Mouse (Mus musculus) heart, adult 2 months (tissue): ENCODE data around the gene Usp18. TPM values are rescaled to one million over a fixed set of nuclear protein-coding genes. Genes with fewer than 3 reads are reported as not detected.

Experiments
- DNase-seq, 2 experiments: peaks; one replicate each; pipeline ENCODE4 v3.0.0; 2021
- H3K27ac ChIP-seq: fragments of 200-600 bp; 2 replicates; pipeline ENCODE4 v1.8.1; 2022
- H3K27me3 ChIP-seq: fragments of 200-500 bp; 2 replicates; pipeline ENCODE4 v1.6.1; 2012; ENCODE audit warnings: mild to moderate bottlenecking, low read length, inconsistent platforms, mixed read lengths; ENCODE audit not compliant: control insufficient read depth, insufficient read depth
- H3K36me3 ChIP-seq: fragments of 200-500 bp; 2 replicates; pipeline ENCODE4 v1.6.1; 2012; ENCODE audit warnings: low read length, inconsistent platforms; ENCODE audit not compliant: control insufficient read depth, insufficient read depth
- H3K4me1 ChIP-seq: fragments of 200-500 bp; 2 replicates; pipeline ENCODE4 v1.6.1; 2011; ENCODE audit warnings: low read length; ENCODE audit not compliant: control insufficient read depth, insufficient read depth
- H3K4me3 ChIP-seq: fragments of 200-600 bp; 2 replicates; pipeline ENCODE4 v1.8.1; 2022
- H3K79me2 ChIP-seq: fragments of 200-500 bp; replicated peaks from 2 replicates; pipeline ENCODE4 v1.6.1; 2012; ENCODE audit warnings: mild to moderate bottlenecking, inconsistent platforms, low read length, moderate library complexity, mixed read lengths; ENCODE audit not compliant: control insufficient read depth, insufficient read depth
- H3K9ac ChIP-seq: fragments of 200-500 bp; 2 replicates; pipeline ENCODE4 v1.6.1; 2012; ENCODE audit warnings: low read depth, mild to moderate bottlenecking, control low read depth, inconsistent platforms, low read length, mixed read lengths
- CTCF ChIP-seq: fragments of 200-600 bp; IDR thresholded peaks from 2 replicates; pipeline ENCODE4 v1.8.1; 2022; ENCODE audit warnings: antibody characterized with exemption, mild to moderate bottlenecking, moderate library complexity
- EP300 ChIP-seq: fragments of 200-500 bp; IDR thresholded peaks from 2 replicates; pipeline ENCODE4 v1.6.1; 2011; ENCODE audit warnings: low read depth, low read length, control low read depth; ENCODE audit not compliant: insufficient read depth
- POLR2A ChIP-seq: fragments of 200-500 bp; IDR thresholded peaks from 2 replicates; pipeline ENCODE4 v1.6.1; 2011; ENCODE audit warnings: mild to moderate bottlenecking, low read depth, low read length, control low read depth; ENCODE audit not compliant: insufficient read depth
- WGBS: fragments of 180-500 bp; shearing (Covaris S2); methylation state at CpG from one replicate; pipeline ENCODE4 v1.1.7; 2018; 5-methylcytosine and 5-hydroxymethylcytosine counted together
- intact Hi-C: fragments of 180-260 bp; cut with DNase I; formaldehyde crosslinking; loops from one replicate; pipeline ENCODE4 v1.15.1; 2025
- polyA plus RNA-seq: library from polyadenylated mRNA; depleted of rRNA; stranded (reverse); fragments of >200 nt; gene quantifications from 2 replicates; pipeline ENCODE4 v1.2.3, GENCODE M21; 2012
- total RNA-seq, 2 experiments: library from RNA; stranded (reverse); gene quantifications; 2 replicates each; pipeline ENCODE4 v1.2.3; 2021

Gene Usp18
- total and polyA plus RNA-seq, 3 experiments = 1.3 to 3.9 (median 1.5) TPM

DNA sequence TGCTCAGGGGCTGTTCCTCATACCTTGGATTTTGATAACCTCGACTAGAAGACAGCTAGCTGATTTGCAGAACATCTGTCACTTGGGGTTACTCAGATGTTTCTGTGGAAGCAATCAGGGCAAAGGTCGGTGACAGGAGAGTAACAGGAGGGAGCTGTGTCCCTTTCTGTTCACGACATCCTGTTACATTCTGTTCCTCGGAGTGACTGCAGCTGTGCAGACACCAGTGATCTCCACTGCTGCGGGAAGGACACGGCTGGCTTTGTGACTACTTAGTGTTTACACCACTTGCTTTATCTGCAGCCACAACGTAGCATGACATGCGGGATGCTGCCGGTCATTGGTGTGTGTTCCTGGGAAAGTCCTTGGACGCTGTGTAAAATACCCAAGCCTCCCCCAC, 2.5 kb upstream of the Usp18 start:
- TF ChIP-seq EP300 (no peak), CTCF (no peak), POLR2A (no peak)
- Histone ChIP-seq H3K79me2 (no peaks in the 10 kb centered on the region), H3K36me3 (no peaks in the 10 kb centered on the region), H3K9ac (no peak overlapping the region), H3K27me3 (no peaks in the 10 kb centered on the region), H3K4me1 (no peaks in the 10 kb centered on the region), H3K27ac (no peak overlapping the region), H3K4me3 (no peak overlapping the region)
- intact Hi-C loops = no loop called here
- DNase-seq = no peak
- WGBS = 43% methylated on average over 10 of the region's 10 CpGs

DNA sequence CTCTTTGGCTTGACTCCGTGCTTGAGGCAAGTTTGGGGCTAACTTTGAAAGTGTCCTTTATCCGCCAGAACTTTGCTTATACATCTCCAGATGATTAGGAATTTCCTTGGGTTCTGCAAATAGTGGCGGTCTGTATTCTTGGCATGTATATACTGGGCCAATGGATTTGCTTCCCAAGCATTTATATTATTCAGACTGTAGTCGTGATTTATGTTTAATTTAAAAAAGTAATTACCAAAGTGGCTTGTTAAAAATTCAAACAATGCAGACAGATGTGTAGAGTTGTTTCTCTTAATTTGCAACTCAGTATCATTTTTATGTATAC, 293 bp downstream of the Usp18 start:
- H3K27ac ChIP-seq = peak overlapping the region; percentile 89
- peak overlapping the region; percentile 74 for H3K4me3 ChIP-seq
- TF ChIP-seq CTCF (no peak), POLR2A (no peak), EP300 (no peak)
- H3K4me1 ChIP-seq = no peaks in the 10 kb centered on the region
- intact Hi-C loops = loop anchor here (5.0 kb wide), 1 partner anchor 59 kb away; no protein-coding TSS in a partner anchor
- no peaks in the 10 kb centered on the region for H3K79me2 ChIP-seq
- H3K36me3 ChIP-seq = no peaks in the 10 kb centered on the region; the same call in 1 of the 2 replicates
- no peaks in the 10 kb centered on the region for H3K27me3 ChIP-seq
- H3K9ac ChIP-seq = peak overlapping the region; percentile 79
- 4% methylated on average over 4 of the region's 4 CpGs for WGBS
- DNase-seq = no peak

DNA sequence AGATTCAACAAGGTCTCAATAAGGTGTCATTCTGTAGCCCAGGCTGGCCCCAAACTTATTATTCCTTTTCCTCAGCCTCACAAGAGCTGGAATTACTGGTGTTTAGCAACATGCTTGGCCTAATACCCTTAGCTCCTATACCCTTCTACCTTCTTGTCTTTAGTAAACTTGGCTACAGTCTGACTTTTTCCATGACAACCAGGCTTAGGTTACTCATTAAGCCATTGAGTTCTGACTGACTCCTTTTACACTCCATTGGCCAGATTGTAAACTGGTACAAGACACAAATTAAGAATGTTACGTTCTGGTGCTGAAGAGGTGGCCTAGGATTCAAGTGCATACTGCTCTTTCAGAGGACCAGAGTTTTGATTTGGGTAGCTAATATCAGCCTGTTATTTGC, 4.7 kb downstream of the Usp18 start:
- H3K4me1 ChIP-seq = no peaks in the 10 kb centered on the region
- no peak for DNase-seq
- TF ChIP-seq EP300 = no peak
- no peak overlapping the region for H3K4me3 ChIP-seq
- 90% methylated on average over 1 of the region's 1 CpGs for WGBS
- H3K9ac ChIP-seq = no peak overlapping the region
- H3K79me2 ChIP-seq = no peaks in the 10 kb centered on the region
- no peaks in the 10 kb centered on the region for H3K27me3 ChIP-seq
- intact Hi-C loops = no loop called here
- H3K36me3 ChIP-seq = no peaks in the 10 kb centered on the region; the same call in 1 of the 2 replicates
- no peak overlapping the region for H3K27ac ChIP-seq

DNA sequence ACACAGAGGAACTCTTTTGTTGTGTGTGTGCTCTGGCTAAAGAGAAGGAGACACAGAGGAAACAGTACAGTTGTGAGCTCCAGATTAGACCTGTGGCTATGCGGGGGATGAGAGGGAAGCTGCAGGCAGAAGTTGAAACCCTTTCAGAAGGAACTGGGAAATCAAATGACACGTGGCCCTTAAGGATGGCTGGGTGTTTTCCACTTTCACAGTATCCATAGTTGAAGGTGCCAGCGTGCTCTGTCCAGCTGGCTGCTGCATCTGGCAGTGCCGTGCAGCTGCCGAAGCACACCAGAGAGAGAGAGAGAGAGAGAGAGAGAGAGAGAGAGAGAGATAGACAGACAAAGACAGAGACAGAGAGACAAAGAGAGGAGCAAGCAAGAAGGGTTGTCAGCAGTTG, 5.5 kb downstream of the Usp18 start:
- no peak overlapping the region for H3K4me3 ChIP-seq
- H3K27ac ChIP-seq = no peak overlapping the region
- no peaks in the 10 kb centered on the region for H3K4me1 ChIP-seq
- no peaks in the 10 kb centered on the region for H3K27me3 ChIP-seq
- DNase-seq = no peak
- TF ChIP-seq EP300 (no peak), POLR2A (no peak), CTCF (no peak)
- intact Hi-C loops = no loop called here
- H3K9ac ChIP-seq = no peak overlapping the region
- WGBS = 42% methylated on average over 5 of the region's 5 CpGs
- no peaks in the 10 kb centered on the region; the same call in 1 of the 2 replicates for H3K36me3 ChIP-seq
- no peaks in the 10 kb centered on the region for H3K79me2 ChIP-seq

DNA sequence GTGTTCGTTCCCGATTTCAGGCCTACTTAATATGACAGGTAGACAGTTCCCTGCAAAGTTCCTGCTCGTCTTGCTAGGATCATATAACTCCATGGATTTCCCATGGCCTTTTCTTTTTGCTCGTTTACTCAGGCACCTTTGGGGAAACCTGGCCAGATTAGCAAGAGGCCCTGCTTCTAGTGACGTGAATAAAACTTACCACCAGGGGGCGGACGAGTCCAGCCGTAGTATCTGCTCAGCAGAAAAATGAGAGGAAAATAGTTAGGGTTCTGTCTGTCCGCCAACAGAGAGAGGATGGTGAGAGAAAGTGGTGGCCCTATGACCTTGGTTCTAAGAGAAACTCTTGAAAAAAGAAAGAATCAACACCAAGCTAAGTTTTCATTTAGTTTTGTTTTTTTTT, 14.8 kb downstream of the Usp18 start:
- 25% methylated on average over 9 of the region's 9 CpGs for WGBS
- Histone ChIP-seq H3K4me1 (no peaks in the 10 kb centered on the region), H3K27me3 (no peaks in the 10 kb centered on the region), H3K4me3 (no peak overlapping the region), H3K36me3 (no peaks in the 10 kb centered on the region), H3K79me2 (no peaks in the 10 kb centered on the region), H3K27ac (no peak overlapping the region), H3K9ac (no peak overlapping the region)
- DNase-seq = peak; percentile 40 to 64
- intact Hi-C loops = loop anchor here (10.0 kb wide), 1 partner anchor 1044 kb away; the partner anchor contains the start of gene M6pr
- TF ChIP-seq POLR2A = no peak
- peak; percentile 87 for TF ChIP-seq CTCF

DNA sequence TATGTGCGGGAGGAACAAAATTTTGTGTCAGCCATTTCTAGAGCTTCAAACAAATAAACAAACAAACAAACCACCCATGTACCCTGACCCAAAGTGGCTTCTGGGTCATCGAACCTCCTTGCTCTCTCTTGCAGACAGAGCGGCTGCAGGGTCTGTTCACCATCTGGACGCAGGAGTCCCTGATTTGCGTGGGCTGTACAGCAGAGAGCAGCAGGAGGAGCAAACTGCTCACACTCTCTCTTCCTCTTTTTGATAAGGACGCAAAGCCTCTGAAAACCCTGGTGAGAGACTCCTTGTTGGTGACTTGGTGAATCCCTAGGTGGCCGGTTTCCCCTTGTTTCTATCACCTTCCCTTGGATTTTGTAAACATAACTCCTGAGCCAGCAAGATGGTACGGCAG, 15.5 kb downstream of the Usp18 start:
- Histone ChIP-seq H3K4me3 (no peak overlapping the region), H3K9ac (no peak overlapping the region), H3K36me3 (no peaks in the 10 kb centered on the region), H3K27ac (no peak overlapping the region), H3K4me1 (no peaks in the 10 kb centered on the region), H3K79me2 (no peaks in the 10 kb centered on the region), H3K27me3 (no peaks in the 10 kb centered on the region)
- 60% methylated on average over 8 of the region's 8 CpGs for WGBS
- no peak for TF ChIP-seq EP300
- TF ChIP-seq POLR2A = no peak
- no peak for DNase-seq
- intact Hi-C loops = loop anchor here (10.0 kb wide), 1 partner anchor 1044 kb away; the partner anchor contains the start of gene M6pr

DNA sequence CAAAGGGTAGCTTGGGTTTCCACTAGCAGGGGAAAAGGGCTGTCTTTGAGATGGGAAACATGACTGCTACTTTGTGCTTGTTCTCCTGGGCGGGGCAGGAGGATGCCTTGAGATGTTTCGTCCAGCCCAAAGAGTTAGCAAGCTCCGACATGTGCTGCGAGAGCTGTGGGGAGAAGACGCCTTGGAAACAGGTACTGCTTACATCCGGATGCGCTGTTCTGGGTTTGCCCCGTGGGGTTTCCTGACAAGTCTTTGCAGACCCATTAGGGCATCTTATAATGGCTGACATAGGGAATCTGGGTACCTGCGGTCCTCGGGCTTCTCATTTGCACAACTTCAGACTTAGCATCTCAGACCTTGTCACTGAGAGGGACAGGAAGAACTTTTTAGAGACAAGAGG, 16.3 kb downstream of the Usp18 start:
- Histone ChIP-seq H3K4me3 (no peak overlapping the region), H3K4me1 (no peaks in the 10 kb centered on the region), H3K79me2 (no peaks in the 10 kb centered on the region), H3K36me3 (no peaks in the 10 kb centered on the region), H3K27me3 (no peaks in the 10 kb centered on the region), H3K9ac (no peak overlapping the region), H3K27ac (no peak overlapping the region)
- DNase-seq = no peak
- WGBS = 92% methylated on average over 10 of the region's 10 CpGs
- TF ChIP-seq EP300 (no peak), POLR2A (no peak), CTCF (no peak)
- intact Hi-C loops = loop anchor here (10.0 kb wide), 1 partner anchor 1043 kb away; the partner anchor contains the start of gene M6pr
